Mouse (Mus musculus) spleen, adult 2 months (tissue): ENCODE measurements around the gene Ppm1b.

Source experiments
- CTCF ChIP-seq: fragments of 200-500 bp; IDR thresholded peaks from 2 replicates; pipeline ENCODE4 v1.5.1; 2011; ENCODE audit warnings: mild to moderate bottlenecking, inconsistent platforms; ENCODE audit not compliant: insufficient read depth, insufficient read length, insufficient replicate concordance; ENCODE audit errors: extremely low read depth
- POLR2A ChIP-seq: fragments of 200-500 bp; IDR thresholded peaks from 2 replicates; pipeline ENCODE4 v1.6.1; 2011; ENCODE audit warnings: low read depth, low read length, inconsistent platforms

DNA sequence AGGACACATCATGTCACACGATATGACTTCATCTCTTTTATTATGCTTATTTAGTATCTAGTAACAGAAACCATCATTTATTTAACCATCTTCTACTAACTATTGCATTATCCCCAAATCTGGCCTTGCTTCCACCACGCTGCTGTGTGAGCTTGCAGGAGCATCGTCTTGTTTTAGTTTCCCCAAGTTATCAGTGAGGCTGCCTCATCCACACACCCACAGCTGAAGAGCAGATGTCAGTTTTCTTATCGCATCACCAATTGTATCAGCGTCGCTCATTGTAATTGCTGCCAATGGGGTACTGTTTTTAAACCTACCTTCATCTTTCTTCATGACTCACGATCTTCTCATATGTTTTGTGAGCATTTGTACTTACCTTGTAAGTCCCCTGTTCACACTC, 23.6 kb upstream of the Ppm1b start:
- TF ChIP-seq CTCF: no peak
- TF ChIP-seq POLR2A: no peak
